Mouse (Mus musculus) spleen, postnatal 4 days (tissue): ENCODE data around the gene Sept14.
"Not testable (repeated sequence)": the region's sequence is repeated elsewhere in the genome, so short reads cannot be mapped to it uniquely, and the experiment has no call there.

ENCODE experiments used
- DNase-seq, 2 experiments: peaks; one replicate each; pipeline ENCODE4 v3.0.0; 2022; ENCODE audit warnings: low spot score in 2 of 2

Sept14 gene

DNA sequence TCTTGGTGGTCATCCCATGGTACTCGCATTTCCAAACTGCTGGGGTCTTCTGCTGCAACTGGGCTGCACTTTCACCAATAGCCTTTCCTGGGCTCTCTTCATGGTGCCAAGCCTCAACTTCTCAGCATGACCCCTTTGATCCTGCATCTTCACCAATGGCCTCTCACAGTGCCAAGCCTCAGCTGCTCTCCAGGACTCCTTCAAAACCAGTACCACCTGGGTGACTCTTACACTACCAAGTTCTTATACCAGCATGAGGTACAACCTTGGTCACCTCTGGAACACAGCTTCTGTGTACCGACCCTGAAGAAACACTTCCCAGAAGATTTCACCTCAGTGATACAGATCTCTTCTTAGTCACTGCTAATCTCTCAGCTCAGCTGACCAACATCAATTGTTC, at the start of gene Sept14:
Gene Sept14, minus strand, starts transcription at position 101 of the 400 bp plus-strand sequence.
- DNase-seq: no peak

DNA sequence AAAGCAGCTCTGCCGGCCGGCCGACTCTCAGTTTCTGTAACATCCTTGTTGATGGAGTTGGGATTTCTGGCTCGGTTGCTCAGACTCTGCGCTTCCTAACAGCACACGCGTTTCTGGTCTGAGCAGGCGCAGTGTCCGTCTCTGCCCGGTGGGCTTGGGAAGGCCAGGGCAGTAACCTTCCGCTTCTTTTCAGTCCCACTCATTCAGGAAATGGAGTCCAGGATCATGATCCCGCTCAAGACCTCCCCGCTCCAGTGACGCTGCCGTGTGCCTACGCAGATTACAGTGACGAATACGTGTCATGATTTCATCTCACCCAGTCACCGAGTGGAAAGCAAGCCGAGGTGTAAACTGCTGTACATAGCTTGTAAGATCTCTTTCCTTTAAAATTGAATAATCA, 48.6 kb upstream of the Sept14 start:
- no peak for DNase-seq

DNA sequence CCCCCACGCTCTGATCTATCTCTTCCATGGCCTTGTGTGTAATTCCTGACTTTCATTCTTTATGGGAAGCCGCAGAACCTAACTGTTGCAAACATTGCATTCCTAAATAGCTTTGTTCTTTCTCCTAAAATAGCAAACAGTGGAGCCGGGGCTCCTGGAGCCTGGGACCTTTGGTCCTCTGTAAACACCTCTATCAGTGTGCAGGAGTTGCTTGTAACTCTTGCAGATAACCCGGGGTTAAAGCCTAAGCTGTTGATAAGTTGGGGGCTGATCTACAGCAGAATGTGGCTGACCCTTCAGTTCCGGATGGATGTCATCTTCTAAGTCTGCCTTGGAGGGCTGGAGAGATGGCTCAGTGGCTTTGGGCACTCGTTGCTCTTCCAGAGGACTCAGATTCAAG, 35.7 kb upstream of the Sept14 start:
- no peak for DNase-seq

DNA sequence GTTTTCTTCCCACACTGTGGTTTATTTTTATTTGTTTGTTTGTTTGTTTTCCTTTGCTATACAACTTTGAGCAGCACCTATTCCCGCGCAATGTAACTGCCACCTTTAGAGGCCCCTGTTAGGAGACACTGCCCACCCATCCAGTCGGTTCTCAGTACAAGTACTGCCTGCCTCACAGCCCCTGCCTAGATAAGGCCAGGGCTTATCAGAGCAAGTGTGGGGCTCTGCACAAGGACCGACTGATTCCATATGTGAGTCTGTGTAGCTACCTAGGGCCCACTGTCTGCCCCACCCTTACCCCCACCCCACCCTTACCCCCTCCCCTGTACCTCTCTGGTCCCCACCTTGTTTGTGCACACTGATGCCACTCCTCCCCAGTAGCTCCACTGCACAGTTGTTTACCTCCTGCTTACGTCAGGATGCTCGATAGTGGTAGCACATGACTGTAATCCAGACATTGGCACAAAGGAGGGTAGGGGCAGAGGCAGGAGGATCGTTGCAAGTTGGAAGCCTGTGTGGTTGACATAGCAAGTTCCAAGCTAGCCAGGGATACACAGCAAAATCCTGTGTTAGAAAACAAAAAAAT, 34.7 kb upstream of the Sept14 start:
- DNase-seq: no peak

DNA sequence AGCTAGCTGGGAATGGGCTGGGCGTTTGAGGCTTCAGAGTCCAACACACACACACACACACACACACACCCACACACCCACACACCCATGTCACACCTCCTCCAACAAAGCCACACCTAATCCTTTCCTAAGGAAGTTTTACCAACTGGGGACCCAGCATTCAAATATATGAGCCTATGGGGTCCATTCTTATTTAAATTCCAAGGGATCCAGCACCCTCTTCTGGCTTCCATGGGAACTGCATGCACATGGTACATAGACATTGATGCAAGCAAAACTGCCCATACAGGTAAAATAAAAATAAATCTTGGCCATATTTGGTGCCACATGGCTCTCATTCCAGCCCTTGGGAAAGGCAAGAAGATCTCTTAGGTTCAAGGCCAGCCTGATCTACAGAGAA, 32.7 kb upstream of the Sept14 start:
- DNase-seq: no peak

DNA sequence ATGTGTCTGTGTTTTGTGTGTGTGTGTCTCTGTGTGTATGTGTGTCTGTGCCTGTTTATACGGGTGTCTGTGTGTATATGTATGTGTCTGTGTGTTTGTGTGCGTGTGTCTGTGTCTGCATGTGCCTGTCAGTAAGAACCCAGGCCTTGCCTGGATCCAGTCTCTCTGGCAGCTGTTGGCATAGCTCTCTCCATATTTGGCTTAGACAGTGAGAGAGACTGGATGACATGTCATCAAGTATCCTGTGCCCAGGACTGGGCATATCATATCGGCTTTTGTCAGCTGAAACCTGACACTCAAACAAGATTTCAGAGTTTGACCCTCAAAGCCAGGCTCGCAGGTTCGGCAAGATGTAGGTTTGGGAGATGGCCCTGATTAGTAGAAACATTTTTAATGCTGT, 22.7 kb upstream of the Sept14 start:
- DNase-seq: no peak

DNA sequence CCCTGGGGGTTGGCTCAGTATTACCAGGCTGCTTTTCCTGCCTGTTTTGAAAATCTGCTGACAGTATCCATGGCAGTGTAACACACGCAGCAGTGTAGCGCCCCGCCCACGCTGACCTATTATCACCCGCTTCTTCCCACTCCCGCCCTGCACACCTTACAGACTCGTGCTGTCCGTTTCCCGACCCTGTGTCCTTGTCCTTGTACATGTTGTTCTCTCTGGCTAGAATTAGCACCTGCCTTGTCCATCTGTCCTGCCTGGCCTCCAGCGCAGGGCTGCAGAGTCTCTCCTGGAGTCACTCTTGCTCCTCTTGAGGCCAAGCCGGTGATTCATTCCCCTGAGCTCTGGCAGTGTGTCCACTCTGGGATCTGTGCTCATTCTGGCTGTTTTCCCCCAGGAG, 22.0 kb upstream of the Sept14 start:
- DNase-seq: no peak

DNA sequence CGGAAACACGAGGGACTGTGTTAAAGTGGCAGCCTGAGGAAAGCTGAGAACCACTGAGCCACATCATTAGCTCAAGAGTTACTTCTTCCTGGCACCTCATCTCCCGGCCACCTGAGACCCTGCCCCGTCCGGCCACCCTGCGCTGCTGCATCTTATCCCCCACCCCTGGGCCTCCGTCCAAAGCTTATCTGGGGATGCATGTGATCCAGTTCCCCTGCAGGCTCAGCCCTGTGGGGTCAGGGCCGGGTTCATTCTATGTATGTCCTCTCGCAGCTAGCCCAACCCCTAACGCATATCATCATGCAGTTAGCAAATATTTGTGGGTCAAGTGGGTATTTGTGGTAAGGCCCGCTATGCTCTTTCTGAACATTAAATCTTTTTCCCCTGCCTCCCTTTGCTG, 21.0 kb upstream of the Sept14 start:
- peak in 1 of 2 experiments; percentile 18 for DNase-seq

DNA sequence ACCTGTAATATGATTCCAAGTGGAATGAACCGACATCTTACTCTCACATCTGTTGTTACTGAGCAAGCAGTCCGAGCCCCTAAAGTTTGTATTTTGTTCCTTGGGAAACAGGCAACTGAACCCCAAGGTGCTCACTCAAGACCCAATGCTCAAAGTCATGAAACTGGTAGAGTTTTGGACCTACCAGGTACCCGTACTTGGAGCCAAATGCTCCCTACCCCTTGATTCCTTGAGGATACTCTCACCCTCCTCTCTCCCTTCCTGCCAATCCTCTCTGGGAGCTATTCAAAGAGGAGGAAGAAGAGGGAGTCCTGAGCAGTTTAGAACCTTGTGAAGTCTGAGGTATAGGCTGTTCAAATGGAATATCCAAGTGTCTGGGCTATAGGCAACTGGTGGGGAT, 18.5 kb upstream of the Sept14 start:
- no peak for DNase-seq

DNA sequence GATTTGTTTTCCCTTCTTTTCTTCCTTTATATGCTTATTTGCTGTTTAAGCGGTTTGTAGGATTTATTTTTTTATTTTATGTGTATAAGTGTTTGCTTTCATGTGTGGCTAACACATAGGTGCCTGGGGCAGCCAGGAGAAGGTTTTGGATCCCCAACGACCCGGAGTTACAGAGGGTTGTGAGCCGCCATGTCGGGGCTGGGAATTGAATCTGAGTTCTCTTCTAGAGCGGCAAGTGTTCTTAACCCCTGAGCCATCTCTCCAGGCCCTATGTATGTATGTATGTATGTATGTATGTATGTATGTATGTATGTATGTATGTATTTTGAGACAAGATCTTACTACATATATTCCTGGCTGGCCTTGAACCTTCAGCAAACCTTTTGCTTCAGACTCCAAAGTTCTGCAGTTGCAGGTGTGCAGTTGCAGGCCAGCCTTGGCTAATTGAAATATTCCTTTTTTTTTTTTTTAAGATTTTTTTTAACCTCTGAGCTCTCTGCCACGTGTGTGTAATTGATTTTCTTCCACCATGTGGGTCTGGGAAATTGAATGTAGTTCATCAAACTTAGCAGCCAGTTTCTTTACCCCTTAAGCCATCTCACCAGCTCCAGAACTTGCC, 17.6 kb upstream of the Sept14 start:
- DNase-seq: no peak

DNA sequence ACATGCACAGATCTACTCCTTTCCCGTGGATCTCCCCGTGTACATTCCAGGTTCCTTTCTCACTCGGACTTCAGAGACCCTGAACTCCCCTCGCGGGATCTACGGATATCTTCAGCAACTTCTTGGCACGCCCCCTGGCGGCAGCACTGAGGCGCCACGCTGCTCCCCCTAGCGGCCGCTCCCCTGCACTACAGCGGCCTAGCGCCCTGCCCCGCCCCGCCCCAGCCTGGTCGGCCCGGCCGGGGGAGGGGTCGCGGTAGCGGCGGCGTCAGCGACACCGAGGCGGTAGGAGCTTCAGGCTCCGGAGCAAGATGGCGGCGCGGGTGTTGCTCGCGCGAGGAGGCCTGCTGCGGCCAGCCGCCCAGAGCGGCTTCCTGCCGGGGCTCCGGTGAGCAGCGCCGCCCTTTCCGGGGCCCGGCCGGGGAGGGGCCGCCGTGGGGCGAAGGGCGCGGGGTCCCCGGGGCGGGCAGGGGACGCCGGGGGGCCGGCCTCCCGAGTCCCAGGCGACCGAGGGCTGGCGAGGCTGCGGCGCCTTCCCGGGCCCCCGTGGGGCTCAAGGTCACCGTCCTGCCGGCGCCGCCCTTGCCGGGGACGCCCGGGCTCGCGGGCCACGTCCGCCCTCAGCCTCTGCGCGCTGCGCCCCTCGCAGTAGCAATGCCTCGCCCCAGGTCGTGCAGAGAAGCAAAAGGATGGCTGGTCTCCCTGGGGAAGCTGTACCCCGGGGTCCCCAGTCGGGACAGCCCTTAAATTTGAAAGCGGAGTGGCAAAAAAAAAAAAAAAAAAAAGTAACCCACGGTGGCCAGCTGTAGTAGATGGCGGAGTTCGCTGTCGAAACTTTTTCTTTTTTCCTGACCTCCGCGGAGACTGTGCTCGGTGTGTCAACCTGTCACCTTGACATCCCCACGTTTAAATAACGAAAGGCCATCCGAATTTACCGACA, 16.8 kb upstream of the Sept14 start, which contains the start of gene Nipsnap2:
Gene Nipsnap2, plus strand, starts transcription at position 230 of the 940 bp plus-strand sequence.
- DNase-seq: peak; percentile 89 to 98

DNA sequence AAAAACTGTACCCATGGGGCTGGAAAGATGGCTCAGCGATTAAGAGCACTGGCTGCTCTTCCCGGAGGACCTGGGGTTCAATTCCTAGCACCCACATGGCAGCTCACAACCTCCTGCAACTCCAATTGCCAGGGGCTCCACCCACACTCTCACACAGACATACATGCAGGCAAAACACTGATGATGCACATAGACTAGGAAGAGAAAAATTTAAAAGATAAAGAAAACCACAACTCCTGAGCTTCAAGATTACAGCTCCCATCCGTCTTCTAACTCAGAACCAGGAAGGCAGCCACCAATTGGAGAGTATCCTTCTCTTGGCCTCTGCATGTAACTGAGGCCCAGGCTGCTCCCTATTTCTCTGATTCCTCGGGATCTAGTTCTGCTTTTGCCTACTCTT, 16.0 kb upstream of the Sept14 start:
- no peak for DNase-seq

DNA sequence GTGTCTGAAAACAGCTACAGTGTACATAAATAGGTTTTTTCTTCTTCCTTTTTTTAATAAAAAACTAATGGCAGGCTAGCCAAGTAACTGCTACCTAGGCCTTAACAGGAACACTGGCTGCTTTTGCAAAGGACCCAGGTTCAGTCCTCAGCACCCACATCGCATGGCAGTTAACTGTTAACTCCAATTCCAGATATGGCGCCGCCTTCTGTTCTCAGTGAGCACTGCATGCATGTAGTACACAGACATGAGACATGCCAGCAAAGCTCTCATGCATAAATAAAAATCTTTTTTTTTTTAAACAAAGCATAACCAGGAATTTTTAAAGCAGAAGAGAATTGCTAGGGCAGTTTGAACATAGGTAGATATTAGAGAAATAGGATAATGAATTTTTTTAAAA, 11.9 kb upstream of the Sept14 start:
- DNase-seq: no peak

DNA sequence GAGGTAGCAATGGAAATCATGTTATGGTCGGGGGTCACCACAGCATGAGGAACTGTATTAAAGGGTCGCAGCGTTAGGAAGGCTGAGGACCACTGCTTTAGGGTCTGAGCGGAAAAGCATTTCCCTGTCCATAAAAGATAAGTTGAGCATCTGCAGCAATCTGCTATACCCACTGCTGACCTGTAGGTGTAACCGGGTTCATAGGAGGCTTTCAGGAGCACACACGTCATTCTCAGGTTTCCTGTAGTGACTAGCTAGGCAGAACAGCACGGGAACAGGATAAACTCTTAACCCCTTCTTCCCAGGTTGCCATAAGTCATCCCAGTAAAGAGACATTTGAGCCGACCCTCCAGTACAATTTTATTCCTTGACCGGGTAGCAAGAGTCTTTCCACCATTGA, 8.7 kb upstream of the Sept14 start:
- no peak for DNase-seq

DNA sequence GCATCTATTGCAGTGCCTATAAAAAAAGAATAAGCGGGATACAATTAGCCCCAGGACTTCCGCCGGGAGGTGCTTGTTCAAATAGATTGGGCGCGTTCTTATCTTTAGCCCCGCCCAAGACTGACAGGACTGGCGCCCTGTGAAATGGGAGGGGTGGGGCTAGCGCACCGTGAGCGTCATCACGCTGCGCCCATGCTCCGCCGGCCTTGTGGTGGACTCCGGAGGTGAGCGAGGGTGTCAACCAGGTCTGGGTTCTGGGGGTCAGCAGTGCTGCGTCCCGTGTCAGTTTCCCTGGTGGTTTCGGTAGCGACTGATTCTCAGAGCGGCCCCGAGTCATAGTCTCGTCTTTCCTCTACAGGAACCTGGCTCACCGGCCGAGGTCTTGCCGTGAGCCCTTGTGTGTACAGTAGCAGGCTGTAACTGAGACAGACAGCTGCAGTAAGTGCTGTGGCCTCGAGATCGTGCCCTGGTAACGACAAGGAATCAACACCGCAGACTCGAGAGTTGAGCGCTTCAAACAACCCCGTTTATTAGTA, 7.1 kb upstream of the Sept14 start, which contains the start of gene Mrps17:
Gene Mrps17, plus strand, starts transcription at position 172 of the 536 bp plus-strand sequence.
- peak; percentile 92 to 95 for DNase-seq

DNA sequence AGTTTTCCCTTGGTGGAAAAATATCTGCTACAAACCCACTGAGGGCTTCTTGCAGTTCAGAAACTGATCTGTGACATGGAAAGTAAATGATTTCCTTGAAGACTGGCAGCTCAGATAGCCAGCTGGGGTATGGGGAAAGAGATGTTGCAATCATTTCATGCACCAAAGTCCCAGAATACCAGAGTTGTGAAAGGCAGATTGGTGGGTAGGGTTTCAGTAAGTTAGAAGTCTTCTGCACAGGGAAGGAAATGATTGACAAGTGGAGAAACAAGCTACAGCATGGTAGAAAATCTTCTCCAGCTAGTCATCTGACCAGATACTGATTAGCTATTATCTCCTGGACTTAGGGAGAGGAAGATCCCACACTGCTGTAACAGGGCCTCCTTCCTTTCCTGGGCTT, 4.9 kb downstream of the Sept14 start:
- peak in 1 of 2 experiments; percentile 33 for DNase-seq

DNA sequence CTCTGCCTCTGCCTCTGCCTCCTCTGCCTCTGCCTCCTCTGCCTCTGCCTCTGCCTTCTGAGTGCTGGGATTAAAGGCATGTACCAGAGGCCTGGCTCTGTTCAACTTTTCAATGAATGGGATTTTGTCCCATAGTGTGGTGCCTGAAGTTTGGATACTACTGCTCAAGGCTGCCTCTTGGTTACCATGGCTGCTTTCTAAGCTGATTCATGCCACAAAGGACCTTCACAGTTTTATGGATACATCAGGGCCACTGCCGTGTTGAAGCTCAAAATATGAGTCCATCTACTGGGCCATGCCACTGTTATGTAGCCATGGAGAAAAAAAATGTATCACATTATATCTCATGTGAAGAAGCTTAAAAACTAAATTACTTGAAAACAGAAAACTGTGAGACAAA, 6.6 kb downstream of the Sept14 start:
- DNase-seq: no peak

DNA sequence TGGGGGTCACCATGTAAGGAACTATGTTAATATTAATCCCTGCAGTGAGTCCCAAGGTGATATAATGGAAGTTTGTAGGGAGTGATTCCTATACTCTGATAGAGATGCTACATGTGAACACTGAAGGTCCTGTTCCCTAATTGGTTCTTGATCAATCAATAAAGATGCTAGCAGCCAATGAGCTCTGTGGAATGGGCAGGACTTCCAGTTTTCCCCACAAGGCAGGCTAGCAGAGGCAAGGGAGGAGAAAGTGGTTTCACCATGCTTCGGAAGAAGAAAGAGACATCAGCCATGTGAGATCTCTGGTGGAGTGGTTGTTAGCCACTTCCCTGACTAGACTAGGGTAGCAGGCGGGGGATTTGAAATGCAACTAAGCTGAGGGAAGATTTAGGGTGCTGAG, 7.8 kb downstream of the Sept14 start:
- DNase-seq: no peak

DNA sequence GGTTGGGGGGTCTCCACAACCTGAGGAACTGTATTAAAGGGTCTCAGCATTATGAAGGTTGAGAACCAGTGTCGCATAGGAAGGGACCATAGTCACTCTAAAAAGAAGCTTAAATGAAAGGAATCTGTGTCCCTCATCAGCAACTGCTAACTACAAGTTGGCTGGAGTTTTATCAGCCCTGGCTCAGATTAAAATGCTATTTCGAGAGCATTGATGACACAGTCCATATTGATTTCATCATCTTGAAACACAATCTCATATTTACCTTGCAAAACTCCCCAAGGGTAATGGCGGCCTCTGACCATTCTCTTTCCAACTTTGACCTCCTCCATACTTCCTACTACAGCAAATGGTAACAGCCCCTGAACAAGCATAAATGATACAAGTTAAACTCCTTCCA, 17.8 kb downstream of the Sept14 start:
- no peak for DNase-seq

DNA sequence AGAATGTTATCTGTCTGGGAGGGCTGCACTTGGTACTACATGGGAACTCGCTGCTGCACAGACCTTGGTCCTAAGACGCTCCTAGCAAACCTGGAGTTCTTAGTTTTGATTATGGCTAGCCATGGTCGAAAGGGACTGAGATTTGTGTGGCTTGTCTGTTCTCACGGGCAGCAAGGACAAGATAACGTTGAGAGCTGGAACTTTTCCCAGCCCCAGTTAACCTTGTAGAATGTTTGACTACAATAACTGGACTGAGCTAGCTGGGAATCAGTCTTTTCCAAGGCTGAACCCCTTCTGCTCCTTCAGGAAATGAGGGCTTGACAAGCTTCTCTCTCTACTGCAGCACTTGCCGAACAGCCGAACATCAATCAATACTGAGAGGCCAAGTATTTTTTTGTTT, 20.7 kb downstream of the Sept14 start:
- no peak for DNase-seq

DNA sequence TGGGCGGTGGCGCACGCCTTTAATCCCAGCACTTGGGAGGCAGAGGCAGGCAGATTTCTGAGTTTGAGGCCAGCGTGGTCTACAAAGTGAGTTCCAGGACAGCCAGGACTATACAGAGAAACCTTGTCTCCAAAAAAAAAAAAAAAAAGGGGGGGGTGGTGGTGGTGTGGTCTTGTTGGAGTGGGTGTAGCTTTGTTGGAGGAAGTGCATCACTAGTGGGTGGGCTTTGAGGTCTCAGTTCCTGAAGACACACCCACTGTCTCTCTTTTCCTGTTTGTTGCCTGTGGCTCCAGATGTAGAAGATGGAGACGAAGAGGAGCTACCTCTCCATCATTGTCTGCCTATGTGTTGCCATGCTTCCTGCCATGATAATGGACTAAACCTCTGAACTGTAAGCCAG, 23.2 kb downstream of the Sept14 start:
- DNase-seq: not testable (repeated sequence)

DNA sequence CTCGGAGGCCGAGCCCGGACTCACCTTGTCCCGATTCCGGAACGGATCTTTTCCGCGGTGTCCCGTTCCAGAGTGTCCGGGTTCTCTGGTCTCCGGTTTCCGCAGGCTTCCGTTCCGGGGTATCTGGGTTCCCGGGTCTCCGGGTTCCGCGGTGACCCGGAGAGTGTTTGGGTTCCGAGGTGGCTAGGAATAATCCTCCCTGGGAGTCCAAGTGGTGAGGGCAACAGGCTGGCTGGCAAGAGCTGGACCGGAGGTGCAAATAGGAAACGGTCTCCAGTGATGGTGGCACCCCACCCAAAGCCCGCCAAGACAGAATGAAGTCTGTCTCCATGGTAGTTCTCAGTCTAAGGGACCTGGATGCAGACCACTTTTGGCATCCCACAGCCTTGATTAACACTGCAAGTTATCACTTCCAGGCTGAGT, 38.3 kb downstream of the Sept14 start, which contains the start of gene Zfp11:
Gene Zfp11, minus strand, starts transcription at position 64 of the 423 bp plus-strand sequence.
- DNase-seq: peak; percentile 73 to 88
